Mouse (Mus musculus) G1E (cell line): Measurements from ENCODE around the gene Tada1. TPM values are rescaled to one million over a fixed set of nuclear protein-coding genes. Genes with fewer than 3 reads are reported as not detected.

Source experiments
- ATAC-seq: 2 replicates; pipeline ENCODE4 v1.8.0; 2016; ENCODE audit warnings: mild to moderate bottlenecking; ENCODE audit not compliant: insufficient number of reproducible peaks, poor library complexity, low FRiP score, severe bottlenecking; ENCODE audit errors: extremely low read depth
- DNase-seq: peaks from one replicate; pipeline ENCODE4 v3.0.0; 2012; ENCODE audit warnings: low spot score
- H3K27me3 ChIP-seq: 2 replicates; pipeline ENCODE4 v1.6.1; 2012; ENCODE audit warnings: mild to moderate bottlenecking, low read length, inconsistent platforms; ENCODE audit not compliant: insufficient read depth
- H3K36me3 ChIP-seq: replicated peaks from 2 replicates; pipeline ENCODE3; 2012; ENCODE audit warnings: mild to moderate bottlenecking, inconsistent platforms
- H3K4me1 ChIP-seq: 2 replicates; pipeline ENCODE4 v1.6.1; 2012; ENCODE audit warnings: low read depth, low read length, inconsistent platforms, mixed read lengths; ENCODE audit not compliant: insufficient read depth
- H3K4me3 ChIP-seq: 2 replicates; pipeline ENCODE4 v1.5.1; 2012; ENCODE audit warnings: low read depth, mild to moderate bottlenecking, inconsistent platforms, low read length, moderate library complexity, mixed read lengths
- H3K9me3 ChIP-seq: replicated peaks from 2 replicates; pipeline ENCODE4 v1.6.1; 2012; ENCODE audit warnings: inconsistent platforms
- CTCF ChIP-seq: IDR thresholded peaks from 2 replicates; pipeline ENCODE4 v1.5.1; 2012; ENCODE audit warnings: low read depth, low read length, inconsistent platforms, mixed read lengths
- GATA1 ChIP-seq: IDR thresholded peaks from 2 replicates; pipeline ENCODE4 v1.6.1; 2012; ENCODE audit warnings: borderline replicate concordance, low read length, inconsistent platforms, mixed read lengths
- GATA2 ChIP-seq: IDR thresholded peaks from 2 replicates; pipeline ENCODE4 v1.6.1; 2012; ENCODE audit warnings: low read depth, low read length, inconsistent platforms, borderline replicate concordance
- POLR2AphosphoS5 ChIP-seq: IDR thresholded peaks from 2 replicates; pipeline ENCODE4 v1.6.1; 2012; ENCODE audit warnings: low read depth, low read length, inconsistent platforms; ENCODE audit not compliant: insufficient replicate concordance
- TAL1 ChIP-seq: conservative IDR thresholded peaks from 2 replicates; pipeline ENCODE4 v1.6.1; 2012; ENCODE audit warnings: low read depth, low read length, inconsistent platforms, mixed read lengths
- polyA plus RNA-seq: library from polyadenylated mRNA; stranded (reverse); fragments of >175 nt; gene quantifications from 2 replicates; pipeline ENCODE4 v1.2.3, GENCODE M21; 2012
- total RNA-seq, 2 experiments: library from RNA; stranded (forward) in 1 of 2; stranded (reverse) in 1 of 2; fragments of 200-1000 nt in 1 of 2; fragments of >200 nt in 1 of 2; fragmentation: Nextera tagmentation in 1 of 2; gene quantifications; 2 replicates each; pipeline ENCODE4 v1.2.3; 2014 to 2017

The Tada1 gene
- total and polyA plus RNA-seq, 3 experiments, result 18.3 to 41.3 (median 27.8) TPM

DNA sequence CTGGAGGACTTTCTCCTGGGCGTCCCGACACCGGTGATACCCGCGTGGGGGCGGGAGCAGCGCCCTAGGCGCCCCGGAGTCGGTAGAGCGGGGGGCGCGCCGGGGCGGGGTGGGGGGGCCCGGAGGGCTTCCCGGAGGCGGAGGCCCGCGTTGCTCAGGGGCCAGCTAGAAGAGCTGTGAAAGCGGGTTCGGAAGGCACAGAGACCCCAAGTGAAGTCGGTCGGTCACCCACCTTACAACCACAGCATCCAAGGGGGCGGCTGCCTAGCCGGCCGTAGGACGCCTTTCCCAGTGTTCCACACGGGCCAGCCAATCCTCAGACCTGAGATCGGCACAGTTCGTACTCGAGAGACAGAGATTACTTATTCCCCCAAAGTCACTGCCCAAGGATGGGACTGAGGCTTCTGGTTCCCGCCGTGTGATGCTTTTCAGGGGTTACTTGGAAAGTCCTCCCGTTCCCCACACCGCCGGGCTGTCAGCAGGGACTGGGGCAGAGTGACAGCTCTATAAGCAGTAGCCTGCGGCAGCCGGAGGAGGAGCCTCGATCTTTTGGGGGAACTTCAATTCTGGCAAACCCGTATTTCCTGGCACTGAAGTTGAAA, 834 bp downstream of the Tada1 start:
- TF ChIP-seq POLR2AphosphoS5 (no peak), CTCF (no peak), TAL1 (no peak), GATA2 (no peak), GATA1 (no peak)
- peaks cover 28% of the 10 kb centered on the region for H3K4me1 ChIP-seq
- DNase-seq, result peak; percentile 77
- H3K36me3 ChIP-seq, result peaks cover 36% of the 10 kb centered on the region
- peak; percentile 71 for ATAC-seq
- H3K4me3 ChIP-seq, result peak overlapping the region; percentile 83
- H3K9me3 ChIP-seq, result no peaks in the 10 kb centered on the region
- no peaks in the 10 kb centered on the region for H3K27me3 ChIP-seq

DNA sequence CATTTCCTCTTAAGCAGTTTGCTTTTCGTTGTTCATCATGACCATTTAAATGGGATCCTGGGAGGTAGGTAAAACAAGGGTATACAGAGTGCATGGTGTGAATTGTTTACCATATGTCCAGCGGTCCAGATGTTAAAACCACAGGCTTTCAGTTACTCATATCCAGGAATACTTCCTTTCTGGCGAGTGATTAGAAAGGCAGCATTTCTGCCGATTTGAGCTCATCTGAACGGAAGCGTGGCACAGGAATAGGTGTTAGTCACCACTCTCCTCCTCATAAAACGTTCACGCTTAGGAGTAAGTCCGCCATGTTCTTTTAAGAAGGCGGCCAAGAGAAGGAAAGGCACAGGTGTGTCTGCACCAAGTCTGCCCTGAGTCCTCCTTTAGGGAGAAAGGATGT, 2.4 kb downstream of the Tada1 start:
- Histone ChIP-seq H3K9me3 (no peaks in the 10 kb centered on the region), H3K36me3 (peaks cover 52% of the 10 kb centered on the region), H3K4me3 (no peak overlapping the region), H3K27me3 (no peaks in the 10 kb centered on the region), H3K4me1 (peaks cover 28% of the 10 kb centered on the region)
- TF ChIP-seq GATA1 (no peak), TAL1 (no peak), POLR2AphosphoS5 (no peak), CTCF (no peak), GATA2 (no peak)
- DNase-seq, result no peak
- ATAC-seq, result no peak

DNA sequence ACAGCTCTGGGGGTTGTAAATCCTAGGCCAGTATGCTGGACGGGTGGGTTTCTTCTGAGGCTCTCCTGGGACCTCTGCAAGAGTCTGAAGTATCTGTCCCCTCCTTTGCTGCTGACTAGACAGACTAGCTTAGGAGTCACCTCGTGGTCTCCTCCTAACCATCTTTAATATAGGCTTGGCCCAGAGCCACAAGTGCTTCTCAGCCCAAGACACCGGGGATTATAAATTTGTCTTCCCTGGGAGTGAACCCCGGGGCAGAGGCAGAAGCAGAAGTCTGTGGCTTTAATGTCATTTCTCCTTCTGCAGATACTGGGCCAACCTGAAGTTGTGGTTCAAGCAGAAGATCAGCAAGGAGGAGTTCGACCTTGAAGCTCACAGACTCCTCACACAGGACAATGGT, 2.9 kb downstream of the Tada1 start:
- no peak for DNase-seq
- peaks cover 56% of the 10 kb centered on the region for H3K36me3 ChIP-seq
- no peaks in the 10 kb centered on the region for H3K27me3 ChIP-seq
- H3K9me3 ChIP-seq, result no peaks in the 10 kb centered on the region
- ATAC-seq, result no peak
- no peak overlapping the region for H3K4me3 ChIP-seq
- TF ChIP-seq GATA1 (no peak), POLR2AphosphoS5 (no peak), TAL1 (no peak), GATA2 (no peak), CTCF (no peak)
- peaks cover 28% of the 10 kb centered on the region for H3K4me1 ChIP-seq

DNA sequence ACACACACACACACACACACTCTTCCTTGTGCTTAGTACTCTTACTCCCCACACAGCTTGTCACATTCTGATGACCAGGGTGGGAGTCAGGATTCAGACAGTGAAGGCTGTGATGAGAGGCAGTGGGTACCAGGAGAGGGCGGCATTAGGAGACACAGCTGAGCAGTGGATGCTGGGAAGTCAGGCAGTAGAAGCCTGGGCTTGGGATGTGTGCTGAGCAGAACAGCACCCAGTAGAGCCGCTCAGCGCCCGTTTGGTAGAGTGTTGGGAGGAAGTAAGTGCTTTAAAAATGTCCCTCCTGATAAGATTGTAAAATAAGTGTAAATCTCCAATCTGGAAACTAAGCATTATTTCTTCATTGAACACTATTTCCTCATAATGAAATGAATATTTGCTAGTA, 3.7 kb downstream of the Tada1 start:
- no peak for TF ChIP-seq POLR2AphosphoS5
- TF ChIP-seq GATA1, result no peak
- Histone ChIP-seq H3K36me3 (peaks cover 63% of the 10 kb centered on the region), H3K4me3 (no peak overlapping the region), H3K9me3 (no peaks in the 10 kb centered on the region), H3K4me1 (peaks cover 28% of the 10 kb centered on the region), H3K27me3 (no peaks in the 10 kb centered on the region)
- DNase-seq (no peak), ATAC-seq (no peak)

DNA sequence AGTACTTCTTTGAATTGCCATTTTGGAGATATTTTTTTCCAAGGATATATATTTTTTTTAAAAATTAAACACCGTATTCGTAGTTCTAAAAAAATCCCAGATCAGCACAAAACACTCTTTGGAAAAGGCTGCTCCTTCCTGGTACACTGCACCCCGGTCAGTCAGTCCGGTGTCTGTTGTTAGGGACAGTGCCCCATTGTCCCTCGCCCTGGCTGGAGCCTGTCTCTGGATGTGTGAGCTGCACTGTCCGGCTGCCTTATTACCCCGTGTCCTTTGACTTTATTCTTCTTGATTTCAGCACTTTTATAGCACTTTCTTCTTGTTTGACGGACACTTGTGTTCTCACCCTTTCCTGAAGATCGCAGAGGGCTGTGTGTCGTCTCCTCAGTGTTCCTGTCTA, 5.7 kb downstream of the Tada1 start:
- Histone ChIP-seq H3K36me3 (peaks cover 83% of the 10 kb centered on the region), H3K9me3 (no peaks in the 10 kb centered on the region), H3K4me1 (peaks cover 22% of the 10 kb centered on the region), H3K4me3 (no peak overlapping the region), H3K27me3 (no peaks in the 10 kb centered on the region)
- TF ChIP-seq GATA2, result no peak
- TF ChIP-seq GATA1, result no peak
- TF ChIP-seq CTCF, result no peak
- no peak for TF ChIP-seq TAL1
- TF ChIP-seq POLR2AphosphoS5, result no peak
- ATAC-seq, result no peak
- no peak for DNase-seq

DNA sequence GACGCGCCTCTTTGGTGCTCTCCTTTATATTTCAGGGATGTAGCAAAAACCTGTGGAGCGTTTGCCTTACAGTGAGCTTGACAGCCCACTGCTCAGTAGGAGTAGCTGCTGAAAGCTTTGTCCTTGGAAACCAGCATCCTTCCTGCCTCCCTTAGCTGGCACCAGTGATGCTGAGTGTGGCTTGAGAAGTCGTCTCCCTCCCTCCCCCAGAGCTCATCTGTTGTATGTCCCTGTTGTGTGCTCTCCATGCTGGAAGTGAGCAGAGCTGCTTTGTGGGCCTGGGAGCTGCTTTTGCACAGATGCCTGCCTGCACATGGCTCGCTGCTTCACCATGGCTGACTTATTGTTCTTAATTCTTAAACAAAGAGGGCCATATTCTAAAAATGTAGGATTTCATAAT, 6.5 kb downstream of the Tada1 start:
- no peak for ATAC-seq
- no peaks in the 10 kb centered on the region for H3K27me3 ChIP-seq
- no peak for DNase-seq
- H3K9me3 ChIP-seq, result no peaks in the 10 kb centered on the region
- H3K4me3 ChIP-seq, result no peak overlapping the region
- TF ChIP-seq TAL1, result no peak
- no peak for TF ChIP-seq GATA2
- TF ChIP-seq CTCF, result no peak
- H3K36me3 ChIP-seq, result peaks cover 91% of the 10 kb centered on the region
- H3K4me1 ChIP-seq, result peaks cover 21% of the 10 kb centered on the region

DNA sequence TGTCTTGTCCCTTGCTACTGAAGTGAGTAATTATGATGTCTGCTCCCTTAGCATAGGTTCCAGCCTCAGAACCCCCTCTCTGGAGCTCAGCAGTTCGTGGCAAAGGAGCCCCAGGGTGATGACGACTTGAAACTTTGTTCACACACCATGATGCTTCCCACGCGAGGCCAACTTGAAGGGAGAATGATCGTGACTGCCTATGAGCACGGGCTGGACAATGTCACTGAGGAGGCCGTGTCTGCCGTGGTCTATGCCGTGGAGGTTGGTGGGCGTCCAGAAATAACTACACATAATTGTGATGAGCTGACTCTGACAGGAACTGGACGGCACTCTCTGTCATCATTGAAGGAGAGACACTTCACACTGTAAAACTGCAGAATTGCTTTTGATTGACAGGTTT, 9.6 kb downstream of the Tada1 start:
- Histone ChIP-seq H3K4me1 (no peaks in the 10 kb centered on the region), H3K27me3 (no peaks in the 10 kb centered on the region), H3K4me3 (no peak overlapping the region), H3K36me3 (peaks cover 95% of the 10 kb centered on the region), H3K9me3 (no peaks in the 10 kb centered on the region)
- no peak for TF ChIP-seq POLR2AphosphoS5
- TF ChIP-seq CTCF, result no peak
- no peak for TF ChIP-seq TAL1
- TF ChIP-seq GATA2, result no peak
- no peak for TF ChIP-seq GATA1
- ATAC-seq, result no peak
- no peak for DNase-seq
